Mouse (Mus musculus) C2C12 (cell line): ENCODE measurements around the gene Tex33.

ENCODE experiments used
- CEBPB ChIP-seq: IDR thresholded peaks from one replicate; pipeline ENCODE4 v1.6.1; 2011; ENCODE audit warnings: low read depth, mild to moderate bottlenecking, control low read depth, moderate library complexity
- CTCF ChIP-seq: IDR thresholded peaks from one replicate; pipeline ENCODE4 v1.5.1; 2011; ENCODE audit not compliant: control insufficient read depth, insufficient read depth, insufficient read length
- FOSL1 ChIP-seq: IDR thresholded peaks from one replicate; pipeline ENCODE4 v1.8.0; 2011; ENCODE audit warnings: mild to moderate bottlenecking, low read length; ENCODE audit not compliant: poor library complexity, insufficient read depth, severe bottlenecking
- MAX ChIP-seq: IDR thresholded peaks from one replicate; pipeline ENCODE4 v1.6.1; 2011; ENCODE audit warnings: mild to moderate bottlenecking, control low read depth
- MYOD1 ChIP-seq: IDR thresholded peaks from one replicate; pipeline ENCODE4 v1.6.1; 2011; ENCODE audit warnings: low read depth; ENCODE audit not compliant: control insufficient read depth, insufficient read length
- MYOG ChIP-seq: IDR thresholded peaks from one replicate; pipeline ENCODE4 v1.6.1; 2011; ENCODE audit not compliant: control insufficient read depth, insufficient read length; ENCODE audit errors: extremely low read depth
- USF1 ChIP-seq: IDR thresholded peaks from one replicate; pipeline ENCODE4 v1.6.1; 2011; ENCODE audit warnings: low read depth, mild to moderate bottlenecking, control low read depth, moderate library complexity

DNA sequence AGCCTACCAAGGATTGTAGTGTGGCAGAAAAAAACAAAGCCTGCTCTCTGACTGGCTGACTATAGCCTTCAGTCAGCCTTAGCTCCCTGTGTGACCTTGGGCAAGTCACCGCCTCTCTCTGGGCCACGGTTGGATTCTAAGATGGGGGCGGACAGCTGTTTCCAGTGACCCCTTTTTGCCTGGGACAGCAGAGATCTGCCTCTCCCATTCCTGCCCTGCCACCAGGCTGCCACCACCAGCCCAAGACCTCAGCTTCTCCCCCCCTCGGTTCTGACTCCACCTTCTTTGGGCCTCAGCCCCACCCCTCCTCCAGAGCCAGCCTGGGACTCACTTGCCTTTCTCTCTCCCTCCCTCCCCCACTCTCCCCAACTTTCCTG lies 42.3 kb upstream of the Tex33 start:
- no peak for TF ChIP-seq MAX
- TF ChIP-seq CTCF, result no peak
- TF ChIP-seq USF1, result no peak
- no peak for TF ChIP-seq FOSL1
- no peak for TF ChIP-seq MYOD1
- TF ChIP-seq CEBPB, result no peak
- no peak for TF ChIP-seq MYOG
